Mouse (Mus musculus) frontal cortex, postnatal 36 days (tissue): ENCODE measurements around the gene Gm20388.
"Not testable (repeated sequence)": the region's sequence is repeated elsewhere in the genome, so short reads cannot be mapped to it uniquely, and the experiment has no call there.

Experiments
- DNase-seq, 2 experiments: peaks; one replicate each; pipeline ENCODE4 v3.0.0; 2022; ENCODE audit warnings: low spot score in 2 of 2

Gm20388 gene

GRCm38 (mm10) chr8:121421009-121421408 lies 1510.4 kb downstream of the Gm20388 start:
- no peak for DNase-seq

GRCm38 (mm10) chr8:121424080-121424479 lies 1513.4 kb downstream of the Gm20388 start:
- DNase-seq, result no peak

GRCm38 (mm10) chr8:121424600-121424999 lies 1514.0 kb downstream of the Gm20388 start:
- DNase-seq, result no peak

- DNase-seq, result no peak
Measured at GRCm38 (mm10) chr8:121431499-121431898, 1520.9 kb downstream of the Gm20388 start.

GRCm38 (mm10) chr8:121433466-121433865 lies 1522.8 kb downstream of the Gm20388 start:
- DNase-seq, result no peak

GRCm38 (mm10) chr8:121436656-121437055 lies 1526.0 kb downstream of the Gm20388 start:
- DNase-seq, result no peak

- DNase-seq, result no peak
Measured at GRCm38 (mm10) chr8:121437506-121437905, 1526.9 kb downstream of the Gm20388 start.

GRCm38 (mm10) chr8:121438111-121438510 lies 1527.5 kb downstream of the Gm20388 start:
- DNase-seq, result no peak

- no peak for DNase-seq
Measured at GRCm38 (mm10) chr8:121439351-121439750, 1528.7 kb downstream of the Gm20388 start.

- DNase-seq, result no peak
Measured at GRCm38 (mm10) chr8:121443361-121443760, 1532.7 kb downstream of the Gm20388 start.

GRCm38 (mm10) chr8:121444521-121444920 lies 1533.9 kb downstream of the Gm20388 start:
- not testable (repeated sequence) for DNase-seq

- DNase-seq, result peak; percentile 63 to 68
Measured at GRCm38 (mm10) chr8:121445027-121445471, 1534.4 kb downstream of the Gm20388 start.

GRCm38 (mm10) chr8:121446133-121446532 lies 1535.5 kb downstream of the Gm20388 start:
- DNase-seq, result no peak

- no peak for DNase-seq
Measured at GRCm38 (mm10) chr8:121446862-121447261, 1536.2 kb downstream of the Gm20388 start.

GRCm38 (mm10) chr8:121450211-121450610 lies 1539.6 kb downstream of the Gm20388 start:
- DNase-seq, result no peak

- no peak for DNase-seq
Measured at GRCm38 (mm10) chr8:121451404-121452076, 1540.9 kb downstream of the Gm20388 start.

GRCm38 (mm10) chr8:121454737-121455136 lies 1544.1 kb downstream of the Gm20388 start:
- DNase-seq, result no peak

- DNase-seq, result no peak
Measured at GRCm38 (mm10) chr8:121461192-121461591, 1550.6 kb downstream of the Gm20388 start.

GRCm38 (mm10) chr8:121462092-121462491 lies 1551.5 kb downstream of the Gm20388 start:
- no peak for DNase-seq

GRCm38 (mm10) chr8:121468083-121469071 lies 1557.7 kb downstream of the Gm20388 start:
- DNase-seq, result no peak

GRCm38 (mm10) chr8:121474161-121474897 lies 1563.7 kb downstream of the Gm20388 start:
- DNase-seq, result peak in 1 of 2 experiments; percentile 27

GRCm38 (mm10) chr8:121474898-121475284 lies 1564.2 kb downstream of the Gm20388 start:
- no peak for DNase-seq
